Mouse (Mus musculus): ENCODE data around the gene Engase. TPM values are rescaled to one million over a fixed set of nuclear protein-coding genes. Genes with fewer than 3 reads are reported as not detected.

Engase gene
- polyA plus RNA-seq, 1 experiment: 8.3 TPM

GRCm38 (mm10) chr11:118473161-118473560 is 3.5 kb upstream of the Engase start:
- 85% methylated on average over 1 of the region's 1 CpGs for WGBS
- no peak overlapping the region for H3K27ac ChIP-seq (ENCODE audit: insufficient read depth, low read length)
- H3K4me3 ChIP-seq (replicated peaks; ENCODE audit: insufficient read depth, low read depth, low read length): no peak overlapping the region
- no peak for DNase-seq
- H3K4me1 ChIP-seq (ENCODE audit: control insufficient read depth, insufficient read depth, low read length): peaks cover 6% of the 10 kb centered on the region; the same call in 1 of the 2 replicates
- H3K27me3 ChIP-seq (ENCODE audit: control insufficient read depth, insufficient read depth, low read length): no peaks in the 10 kb centered on the region
- TF ChIP-seq CTCF (IDR thresholded peaks at IDR 0.05; ENCODE audit: borderline replicate concordance, insufficient read depth, low read depth, low read length) (no peak), POLR2A (IDR thresholded peaks at IDR 0.05; ENCODE audit: borderline replicate concordance, insufficient read depth, low read length) (no peak)

- Histone ChIP-seq H3K4me3 (replicated peaks; ENCODE audit: insufficient read depth, low read depth, low read length) (no peak overlapping the region), H3K4me1 (ENCODE audit: control insufficient read depth, insufficient read depth, low read length) (peaks cover 6% of the 10 kb centered on the region; the same call in 1 of the 2 replicates), H3K27ac (ENCODE audit: insufficient read depth, low read length) (no peak overlapping the region), H3K27me3 (ENCODE audit: control insufficient read depth, insufficient read depth, low read length) (no peaks in the 10 kb centered on the region)
- TF ChIP-seq POLR2A (IDR thresholded peaks at IDR 0.05; ENCODE audit: borderline replicate concordance, insufficient read depth, low read length): no peak
- no peak for TF ChIP-seq CTCF (IDR thresholded peaks at IDR 0.05; ENCODE audit: borderline replicate concordance, insufficient read depth, low read depth, low read length)
- WGBS: 88% methylated on average over 6 of the region's 6 CpGs
- no peak for DNase-seq
These were observed 2.7 kb upstream of the Engase start for GRCm38 (mm10) chr11:118473842-118474500.

GRCm38 (mm10) chr11:118475496-118476083 is 1.0 kb upstream of the Engase start:
- no peak overlapping the region for H3K27ac ChIP-seq (ENCODE audit: insufficient read depth, low read length)
- TF ChIP-seq CTCF (IDR thresholded peaks at IDR 0.05; ENCODE audit: borderline replicate concordance, insufficient read depth, low read depth, low read length) (no peak), POLR2A (IDR thresholded peaks at IDR 0.05; ENCODE audit: borderline replicate concordance, insufficient read depth, low read length) (no peak)
- 91% methylated on average over 7 of the region's 7 CpGs for WGBS
- peaks cover 6% of the 10 kb centered on the region; the same call in 1 of the 2 replicates for H3K4me1 ChIP-seq (ENCODE audit: control insufficient read depth, insufficient read depth, low read length)
- H3K4me3 ChIP-seq (replicated peaks; ENCODE audit: insufficient read depth, low read depth, low read length): no peak overlapping the region
- no peaks in the 10 kb centered on the region for H3K27me3 ChIP-seq (ENCODE audit: control insufficient read depth, insufficient read depth, low read length)
- DNase-seq: no peak

- TF ChIP-seq CTCF (IDR thresholded peaks at IDR 0.05; ENCODE audit: borderline replicate concordance, insufficient read depth, low read depth, low read length) (no peak), POLR2A (IDR thresholded peaks at IDR 0.05; ENCODE audit: borderline replicate concordance, insufficient read depth, low read length) (no peak)
- H3K4me1 ChIP-seq (ENCODE audit: control insufficient read depth, insufficient read depth, low read length): peaks cover 25% of the 10 kb centered on the region
- WGBS: 93% methylated on average over 12 of the region's 12 CpGs
- H3K4me3 ChIP-seq (replicated peaks; ENCODE audit: insufficient read depth, low read depth, low read length): no peak overlapping the region
- DNase-seq: no peak
- no peak overlapping the region for H3K27ac ChIP-seq (ENCODE audit: insufficient read depth, low read length)
- H3K27me3 ChIP-seq (ENCODE audit: control insufficient read depth, insufficient read depth, low read length): no peaks in the 10 kb centered on the region
These were observed 3.1 kb downstream of the Engase start for GRCm38 (mm10) chr11:118479776-118480175.

- peaks cover 40% of the 10 kb centered on the region for H3K4me1 ChIP-seq (ENCODE audit: control insufficient read depth, insufficient read depth, low read length)
- 50% methylated on average over 11 of the region's 11 CpGs for WGBS
These were observed 4.6 kb downstream of the Engase start for GRCm38 (mm10) chr11:118481231-118481630.

GRCm38 (mm10) chr11:118481751-118482150 is 5.1 kb downstream of the Engase start:
- peak in 1 of 2 experiments; percentile 30 for DNase-seq
- WGBS: 19% methylated on average over 14 of the region's 14 CpGs
- H3K27me3 ChIP-seq (ENCODE audit: control insufficient read depth, insufficient read depth, low read length): no peaks in the 10 kb centered on the region
- no peak overlapping the region for H3K27ac ChIP-seq (ENCODE audit: insufficient read depth, low read length)
- H3K4me3 ChIP-seq (replicated peaks; ENCODE audit: insufficient read depth, low read depth, low read length): no peak overlapping the region
- TF ChIP-seq CTCF (IDR thresholded peaks at IDR 0.05; ENCODE audit: borderline replicate concordance, insufficient read depth, low read depth, low read length): no peak
- no peak for TF ChIP-seq POLR2A (IDR thresholded peaks at IDR 0.05; ENCODE audit: borderline replicate concordance, insufficient read depth, low read length)
- peaks cover 43% of the 10 kb centered on the region for H3K4me1 ChIP-seq (ENCODE audit: control insufficient read depth, insufficient read depth, low read length)

More at GRCm38 (mm10) chr11:118481231-118481630, 4.6 kb downstream of the Engase start:
- TF ChIP-seq POLR2A (IDR thresholded peaks at IDR 0.05; ENCODE audit: borderline replicate concordance, insufficient read depth, low read length): no peak
- no peak for TF ChIP-seq CTCF (IDR thresholded peaks at IDR 0.05; ENCODE audit: borderline replicate concordance, insufficient read depth, low read depth, low read length)
- no peaks in the 10 kb centered on the region for H3K27me3 ChIP-seq (ENCODE audit: control insufficient read depth, insufficient read depth, low read length)
- peak in 1 of 2 experiments; percentile 18 for DNase-seq
- no peak overlapping the region for H3K4me3 ChIP-seq (replicated peaks; ENCODE audit: insufficient read depth, low read depth, low read length)
- H3K27ac ChIP-seq (ENCODE audit: insufficient read depth, low read length): no peak overlapping the region

GRCm38 (mm10) chr11:118484169-118484568 is 7.5 kb downstream of the Engase start:
- no peak overlapping the region for H3K27ac ChIP-seq (ENCODE audit: insufficient read depth, low read length)
- peak; percentile 73 to 74 for DNase-seq
- H3K27me3 ChIP-seq (ENCODE audit: control insufficient read depth, insufficient read depth, low read length): no peaks in the 10 kb centered on the region

GRCm38 (mm10) chr11:118485338-118485737 is 8.7 kb downstream of the Engase start:
- peak in 1 of 2 experiments; percentile 38 for DNase-seq
- TF ChIP-seq POLR2A (IDR thresholded peaks at IDR 0.05; ENCODE audit: borderline replicate concordance, insufficient read depth, low read length) (no peak), CTCF (IDR thresholded peaks at IDR 0.05; ENCODE audit: borderline replicate concordance, insufficient read depth, low read depth, low read length) (no peak)
- H3K27ac ChIP-seq (ENCODE audit: insufficient read depth, low read length): no peak overlapping the region
- peaks cover 56% of the 10 kb centered on the region for H3K4me1 ChIP-seq (ENCODE audit: control insufficient read depth, insufficient read depth, low read length)
- no peaks in the 10 kb centered on the region for H3K27me3 ChIP-seq (ENCODE audit: control insufficient read depth, insufficient read depth, low read length)
- no peak overlapping the region for H3K4me3 ChIP-seq (replicated peaks; ENCODE audit: insufficient read depth, low read depth, low read length)
- WGBS: 20% methylated on average over 11 of the region's 11 CpGs

More at GRCm38 (mm10) chr11:118484169-118484568, 7.5 kb downstream of the Engase start:
- Histone ChIP-seq H3K4me1 (ENCODE audit: control insufficient read depth, insufficient read depth, low read length) (peaks cover 56% of the 10 kb centered on the region), H3K4me3 (replicated peaks; ENCODE audit: insufficient read depth, low read depth, low read length) (no peak overlapping the region)
- no peak for TF ChIP-seq POLR2A (IDR thresholded peaks at IDR 0.05; ENCODE audit: borderline replicate concordance, insufficient read depth, low read length)
- TF ChIP-seq CTCF (IDR thresholded peaks at IDR 0.05; ENCODE audit: borderline replicate concordance, insufficient read depth, low read depth, low read length): no peak
- 11% methylated on average over 8 of the region's 8 CpGs for WGBS

Measured in cerebellum, adult 2 months (tissue).